Mouse (Mus musculus): ENCODE measurements at regions not wholly inside any gene's neighbourhood (a gene's known extent, or its start where the extent isn't known, plus 50 kb on each side); places are given as distances from the start of the nearest gene placed in this dataset.

DNA sequence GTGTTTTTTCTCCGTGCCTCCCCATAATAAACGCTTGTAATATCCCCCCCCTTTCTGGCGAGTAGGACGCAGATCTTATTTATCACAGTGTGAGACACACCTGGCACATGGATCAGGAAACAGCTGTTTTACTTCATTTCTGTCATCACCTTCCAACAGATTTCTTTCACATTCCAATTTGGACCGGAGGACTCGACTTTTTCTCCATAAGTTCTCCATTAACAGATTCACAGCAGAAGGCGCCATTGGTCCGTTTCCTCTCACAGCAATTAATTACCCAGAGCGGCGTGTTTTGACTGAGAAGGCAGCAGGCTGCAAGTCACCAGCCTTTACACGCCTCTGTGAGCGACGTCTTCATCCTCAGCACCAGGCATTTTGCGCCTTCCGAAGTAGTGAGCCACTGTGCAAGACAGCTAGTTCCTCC lies 258.1 kb upstream of the Nt5e start:
- no peak for DNase-seq (ENCODE audit: low spot score in 2 of 2)

DNA sequence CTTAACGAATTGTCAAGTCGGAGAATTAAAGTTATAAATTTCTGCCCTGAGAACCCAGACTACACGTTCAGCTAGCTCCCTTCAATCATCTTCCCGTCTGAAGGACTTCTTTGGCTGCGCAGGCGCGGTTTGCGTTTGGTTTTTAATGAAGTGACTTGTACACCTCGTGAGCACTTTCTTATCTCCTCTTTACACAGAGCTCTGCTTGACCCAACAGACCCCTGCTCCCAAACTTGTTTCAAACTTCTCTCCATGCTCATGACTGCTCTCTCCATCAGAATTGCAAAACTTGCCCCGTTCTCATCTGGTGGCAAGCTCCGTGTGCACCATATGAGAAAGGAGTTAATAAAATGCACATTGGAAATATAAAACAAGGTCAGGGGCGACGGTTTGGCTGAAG lies 257.2 kb upstream of the Nt5e start:
- DNase-seq (ENCODE audit: low spot score in 2 of 2), result no peak

DNA sequence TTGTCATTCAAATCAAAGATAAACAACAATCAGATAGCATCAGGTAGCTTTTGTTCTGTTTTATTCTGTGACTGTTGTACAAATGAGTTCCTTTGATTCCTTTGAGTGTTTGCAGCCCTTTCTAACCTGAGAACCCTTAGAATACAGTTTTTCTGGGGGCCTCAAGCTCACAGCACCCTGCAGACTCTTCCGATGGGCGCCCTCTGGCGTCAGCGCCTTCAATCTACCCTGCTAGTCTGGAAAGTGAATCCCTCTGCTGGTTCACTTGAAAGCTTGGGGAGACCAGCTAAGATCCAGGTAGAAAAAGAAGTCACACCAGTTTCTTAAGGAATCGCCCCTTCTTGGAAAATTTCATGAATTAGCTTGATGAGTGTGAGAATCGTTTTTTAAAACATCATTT lies 253.8 kb upstream of the Nt5e start:
- no peak for DNase-seq (ENCODE audit: low spot score in 2 of 2)

DNA sequence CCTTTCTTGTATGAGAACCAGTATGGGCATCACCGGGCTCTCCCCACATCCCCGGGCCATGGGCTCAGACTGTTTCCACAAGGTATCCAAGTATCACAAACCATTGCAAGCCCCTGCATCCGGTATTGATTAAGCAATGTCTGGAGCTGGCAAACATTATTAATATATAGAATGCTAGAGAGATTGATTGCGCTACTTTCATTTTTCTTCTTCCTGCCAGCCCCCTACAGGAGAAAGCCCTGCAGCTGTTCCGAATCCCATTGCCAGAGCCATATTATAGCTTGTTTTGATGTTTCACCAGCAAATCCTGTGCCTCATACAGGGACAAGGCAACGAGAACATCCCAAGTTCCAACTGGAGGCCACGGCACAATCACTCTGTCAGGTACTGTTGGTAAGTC lies 253.4 kb upstream of the Nt5e start:
- DNase-seq (ENCODE audit: low spot score in 2 of 2), result no peak

DNA sequence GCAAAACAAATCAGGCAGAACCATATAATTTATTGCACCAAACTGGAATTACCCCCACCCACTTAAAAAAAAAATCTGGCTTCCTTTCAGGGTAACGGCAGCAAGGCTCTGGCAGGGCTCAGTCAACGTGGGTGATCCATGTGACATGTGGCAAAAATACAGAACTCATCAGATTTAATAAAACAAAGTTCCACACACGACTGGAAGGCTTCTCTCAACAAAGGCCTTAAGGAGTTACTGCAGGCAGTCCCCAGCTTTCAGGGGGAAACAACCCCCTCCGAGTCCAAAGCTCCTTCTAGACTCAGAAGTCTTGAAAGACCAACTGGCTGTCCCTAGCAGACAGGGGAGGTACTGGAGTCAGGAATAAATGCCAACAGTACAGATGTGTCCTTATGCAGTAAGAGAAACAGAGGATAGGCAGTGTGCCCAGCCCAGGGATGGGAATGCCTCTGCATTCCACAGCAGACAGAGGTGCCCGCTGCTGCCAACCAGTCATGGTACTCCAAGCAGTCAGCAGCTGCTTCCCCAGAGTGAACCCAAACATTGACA lies 244.0 kb upstream of the Nt5e start:
- DNase-seq (ENCODE audit: low spot score in 2 of 2), result no peak

DNA sequence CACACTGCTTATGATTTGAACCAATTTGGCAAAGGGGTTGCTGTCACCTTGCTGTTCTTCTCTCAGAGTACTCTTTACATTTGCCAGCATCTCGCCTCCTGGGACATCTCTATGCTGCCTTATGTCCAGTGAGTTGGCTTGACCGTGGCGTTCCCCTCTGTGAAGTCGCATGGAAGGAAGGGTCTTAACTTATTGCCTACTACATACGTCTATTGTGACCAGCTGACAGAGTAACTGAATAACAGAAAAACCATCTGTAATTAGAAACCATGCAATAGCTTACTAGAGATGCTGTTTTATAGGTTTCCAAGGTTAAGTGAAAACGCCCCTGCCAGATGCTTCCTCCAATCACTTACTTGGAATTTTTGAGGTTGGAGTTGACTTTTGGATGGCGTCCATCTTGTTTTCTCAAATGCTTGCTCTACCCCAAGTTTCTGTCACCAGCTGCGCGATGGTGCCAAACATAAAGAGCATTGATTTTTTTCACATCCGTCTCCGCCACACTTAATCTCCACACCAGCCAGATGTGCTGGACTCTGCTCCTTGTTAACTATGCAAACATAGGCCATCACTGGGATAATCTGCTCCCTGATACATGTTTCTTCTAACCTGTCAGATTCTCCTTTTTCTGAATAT lies 241.7 kb upstream of the Nt5e start:
- no peak for DNase-seq (ENCODE audit: low spot score in 2 of 2)

DNA sequence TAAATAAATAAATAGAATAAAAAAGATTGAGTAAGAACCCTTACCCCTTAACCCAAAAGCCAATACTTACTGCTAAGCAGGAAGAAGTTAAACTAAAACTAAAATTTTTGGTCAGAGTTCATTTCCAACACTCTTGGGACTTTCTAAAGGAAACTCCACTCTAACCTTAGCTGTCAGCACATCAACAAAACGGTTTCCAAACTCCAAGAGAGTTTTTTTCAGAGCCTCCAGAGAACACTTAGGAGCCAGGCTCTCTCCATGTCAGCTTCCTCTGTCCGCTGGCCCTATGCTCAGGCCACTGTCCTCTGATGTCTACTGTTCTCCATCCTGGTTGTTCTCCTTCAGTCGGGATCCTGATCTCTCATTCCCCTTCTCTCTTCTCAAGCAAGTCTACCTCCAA lies 241.1 kb upstream of the Nt5e start:
- no peak for DNase-seq (ENCODE audit: low spot score in 2 of 2)

DNA sequence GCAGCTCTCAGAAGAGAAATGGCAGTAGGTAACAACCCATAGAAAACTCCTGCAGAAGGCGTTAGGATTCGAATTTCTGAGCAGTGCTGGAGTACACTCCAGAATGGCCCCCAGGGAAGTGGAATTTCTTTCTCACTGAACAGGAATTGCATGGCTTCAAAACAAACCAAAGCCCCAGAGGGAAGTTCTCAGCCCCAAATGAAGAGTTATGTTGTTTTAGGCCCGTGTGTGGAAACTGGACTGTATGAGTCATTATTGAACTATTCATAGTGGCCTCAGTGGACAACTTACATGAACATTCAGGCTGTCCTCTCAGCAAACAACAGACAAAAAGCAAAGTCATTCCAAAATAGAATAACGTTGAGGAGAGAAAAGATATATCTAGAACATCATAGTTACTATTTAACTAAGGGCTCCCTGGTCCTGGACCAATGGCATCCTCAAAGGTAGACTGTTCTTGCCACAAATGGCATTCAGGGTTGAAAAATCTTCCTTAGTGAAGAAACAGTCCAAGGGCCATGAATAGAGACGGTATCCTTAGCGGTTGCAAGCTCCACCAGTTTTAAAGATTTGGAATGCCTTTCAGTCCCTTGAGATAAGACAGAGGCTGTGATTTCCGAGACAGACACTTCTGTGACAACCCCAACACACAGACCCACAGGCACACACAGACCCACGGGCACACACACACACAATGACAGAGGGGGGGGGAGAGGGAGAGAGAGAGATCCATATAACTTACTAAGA lies 235.0 kb upstream of the Nt5e start:
- no peak for DNase-seq (ENCODE audit: low spot score in 2 of 2)

DNA sequence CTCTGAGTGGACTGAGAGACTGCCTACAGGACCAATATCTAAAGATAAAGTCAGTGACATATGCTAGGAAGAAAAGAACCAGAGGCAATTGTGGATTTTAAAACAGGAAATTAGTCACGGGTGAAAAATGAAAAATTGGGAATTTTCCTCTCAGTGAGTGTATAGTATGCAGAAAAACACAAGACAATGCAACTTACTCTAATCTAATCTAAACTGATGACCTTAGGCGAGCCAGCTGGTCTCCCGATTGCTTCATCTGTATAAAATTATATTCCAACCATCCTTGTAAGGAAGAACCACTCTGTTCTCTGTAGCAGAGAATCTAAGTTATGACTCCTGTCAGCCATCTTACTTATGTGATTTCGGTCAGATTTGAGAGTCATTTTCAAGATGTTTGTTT lies 234.4 kb upstream of the Nt5e start:
- no peak for DNase-seq (ENCODE audit: low spot score in 2 of 2)

DNA sequence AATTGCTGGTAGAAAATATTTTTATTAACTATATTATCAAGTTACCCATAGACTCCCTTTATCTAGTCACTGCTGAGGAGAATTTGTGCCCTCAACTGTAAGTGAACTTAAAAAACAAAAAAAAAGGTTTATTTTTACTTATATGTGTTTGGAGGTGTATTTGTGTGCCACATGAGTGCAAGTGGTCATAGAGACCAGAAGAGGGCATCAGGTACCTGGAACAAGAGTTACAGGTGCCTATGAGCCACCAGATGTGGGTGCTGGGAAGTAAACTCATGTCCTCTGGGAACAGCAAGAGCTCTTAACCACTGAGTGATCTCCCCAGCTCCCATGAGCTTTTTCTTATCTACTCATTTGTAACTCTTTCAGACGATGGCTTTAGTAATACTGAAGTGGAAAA lies 213.9 kb upstream of the Nt5e start:
- no peak for DNase-seq (ENCODE audit: low spot score in 2 of 2)

DNA sequence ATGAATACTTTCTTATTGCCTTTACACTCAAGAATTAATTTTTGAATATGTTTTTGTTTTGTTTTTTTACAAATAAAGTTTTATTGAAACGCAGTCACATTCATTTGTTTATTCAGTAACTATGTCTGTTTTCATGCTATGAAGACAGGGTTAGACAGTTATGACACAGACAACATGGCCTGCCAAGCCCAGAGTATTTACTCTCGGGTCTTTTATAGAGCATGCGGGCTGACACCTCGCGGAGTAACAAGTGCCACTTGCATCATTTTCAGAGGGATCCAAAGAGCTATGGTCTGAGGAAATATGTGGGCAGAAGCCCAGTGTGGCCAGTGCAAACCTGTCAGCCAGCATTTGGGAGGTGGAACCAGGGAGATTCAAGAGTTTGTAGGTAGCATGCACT lies 206.5 kb upstream of the Nt5e start:
- no peak for DNase-seq (ENCODE audit: low spot score in 2 of 2)

DNA sequence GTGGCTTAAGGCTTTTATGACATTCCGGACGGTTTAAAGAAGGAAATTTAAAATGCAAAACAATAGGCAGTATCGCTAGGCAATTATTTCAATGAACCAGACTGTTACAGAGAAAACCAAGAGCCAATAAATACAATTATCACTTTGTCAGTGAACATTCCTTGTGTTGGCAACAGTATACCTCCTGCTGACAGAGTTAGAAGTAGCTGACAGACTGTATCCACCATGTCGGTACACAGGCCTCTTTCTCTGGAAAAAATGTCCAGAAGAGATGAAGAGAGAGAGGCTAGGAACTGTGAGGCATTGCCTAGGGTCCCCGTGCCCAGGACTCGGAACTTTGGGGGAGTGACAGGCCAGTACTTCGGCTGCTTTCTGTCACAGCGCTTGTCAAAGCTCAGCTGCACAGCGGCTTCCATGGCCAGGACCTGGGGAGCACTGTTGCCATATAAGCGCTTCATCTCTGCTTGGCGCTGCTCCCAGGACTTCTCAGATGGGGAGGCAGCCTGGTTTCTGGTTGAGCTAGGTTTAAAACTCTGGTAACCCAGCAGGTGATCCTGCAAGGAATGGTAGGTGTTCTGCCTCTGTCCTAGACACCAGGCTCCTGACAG lies 205.9 kb upstream of the Nt5e start:
- DNase-seq (ENCODE audit: low spot score in 2 of 2), result no peak

DNA sequence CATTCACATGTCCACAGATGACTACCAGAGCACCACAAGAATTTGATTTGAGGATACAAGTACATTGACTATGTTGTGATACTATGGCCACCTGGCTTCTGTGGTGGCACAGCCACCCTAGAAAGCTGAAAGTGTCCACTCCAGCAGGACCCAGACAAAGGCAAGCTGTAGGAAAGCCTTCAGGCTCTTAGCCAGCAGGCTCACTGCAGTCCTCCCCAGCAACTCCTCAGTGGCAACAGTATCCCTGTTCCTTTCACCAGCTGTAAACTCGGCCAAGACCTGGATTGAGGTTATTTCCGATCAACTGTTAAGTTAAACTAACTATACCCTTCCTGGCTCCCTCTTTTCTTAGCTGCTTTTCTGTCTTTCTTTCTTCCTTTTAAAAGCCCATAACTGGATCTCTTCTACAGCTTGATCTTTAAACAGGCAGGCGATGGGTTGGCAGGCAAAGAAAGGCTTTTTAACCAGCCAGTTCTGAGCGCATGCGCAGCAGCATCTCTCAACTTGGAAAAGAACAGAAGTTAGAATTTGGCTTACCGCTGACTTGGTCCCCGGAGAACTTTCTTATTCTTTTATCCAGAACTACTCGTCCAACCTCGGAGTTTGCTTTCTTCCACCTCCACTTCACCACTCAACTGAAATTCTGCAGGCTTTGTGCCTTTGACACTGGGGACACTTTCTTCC lies 202.5 kb upstream of the Nt5e start:
- no peak for DNase-seq (ENCODE audit: low spot score in 2 of 2)

DNA sequence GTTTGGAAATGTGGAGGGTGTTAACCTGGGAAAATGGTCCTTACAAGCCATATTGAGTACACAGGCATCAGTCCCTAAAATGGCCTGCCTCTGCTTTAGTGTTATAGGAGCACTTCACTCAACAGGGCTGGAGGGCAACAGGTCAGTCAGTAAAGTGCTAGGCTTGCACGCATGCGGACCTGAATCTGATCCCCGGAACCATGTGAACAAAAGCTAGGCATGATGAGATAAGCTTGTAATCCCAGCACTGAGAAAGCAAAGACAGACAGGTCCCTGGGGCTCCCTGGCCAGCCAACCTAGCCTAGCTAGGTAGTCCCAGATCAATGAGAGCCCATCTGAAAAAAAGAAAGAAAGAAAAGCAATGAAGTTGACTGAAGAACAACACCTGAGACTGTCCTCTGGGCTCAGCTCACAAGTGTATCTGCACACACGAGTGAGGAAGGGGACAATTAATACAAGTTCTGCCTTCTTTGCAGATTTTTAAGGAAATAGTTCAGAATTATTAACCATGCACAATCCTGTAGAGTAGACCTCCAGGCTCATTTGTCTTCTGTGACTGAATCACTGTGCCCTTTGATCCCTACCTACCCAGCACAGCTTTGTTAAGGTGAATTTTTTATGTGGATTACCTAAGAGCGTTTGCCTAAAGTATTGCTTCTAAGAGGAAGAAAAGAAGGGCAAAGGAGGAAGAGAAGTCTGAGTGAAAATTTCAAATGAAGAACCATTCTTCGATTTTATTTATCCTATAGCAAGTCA lies 163.8 kb upstream of the Nt5e start:
- no peak for DNase-seq (ENCODE audit: low spot score in 2 of 2)

DNA sequence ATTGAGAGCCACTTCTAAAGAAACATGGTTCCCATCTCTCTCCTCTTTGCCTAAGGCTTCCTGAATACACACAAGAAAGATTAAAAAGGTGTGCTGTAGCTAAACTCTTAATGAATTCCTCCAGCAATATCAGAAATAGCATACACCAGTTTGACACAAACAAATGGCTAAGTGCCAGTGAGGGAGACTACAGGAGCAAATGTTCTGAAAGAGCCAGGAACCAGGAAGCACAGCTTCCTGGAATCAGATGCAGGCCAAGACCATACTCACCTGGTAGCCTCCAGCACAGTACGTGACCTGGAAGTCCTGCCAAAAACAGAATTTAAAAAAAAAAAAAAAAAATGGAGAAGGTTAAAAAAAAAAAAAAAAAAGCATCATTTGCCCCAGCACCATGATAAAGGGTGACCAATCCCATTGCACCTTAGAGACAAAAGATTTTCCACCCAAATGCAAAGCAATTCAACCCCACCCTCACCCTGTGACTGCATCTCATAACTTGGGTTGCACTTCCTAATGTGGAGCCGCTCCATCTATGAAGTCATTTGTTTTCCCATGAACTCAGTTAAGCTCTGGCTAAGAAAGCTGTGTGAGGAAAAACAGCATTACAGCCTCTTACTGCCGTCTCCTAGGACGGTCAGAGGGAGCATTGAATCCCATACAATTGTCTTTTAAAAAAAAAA lies 149.3 kb upstream of the Nt5e start:
- DNase-seq (ENCODE audit: low spot score in 2 of 2), result no peak

DNA sequence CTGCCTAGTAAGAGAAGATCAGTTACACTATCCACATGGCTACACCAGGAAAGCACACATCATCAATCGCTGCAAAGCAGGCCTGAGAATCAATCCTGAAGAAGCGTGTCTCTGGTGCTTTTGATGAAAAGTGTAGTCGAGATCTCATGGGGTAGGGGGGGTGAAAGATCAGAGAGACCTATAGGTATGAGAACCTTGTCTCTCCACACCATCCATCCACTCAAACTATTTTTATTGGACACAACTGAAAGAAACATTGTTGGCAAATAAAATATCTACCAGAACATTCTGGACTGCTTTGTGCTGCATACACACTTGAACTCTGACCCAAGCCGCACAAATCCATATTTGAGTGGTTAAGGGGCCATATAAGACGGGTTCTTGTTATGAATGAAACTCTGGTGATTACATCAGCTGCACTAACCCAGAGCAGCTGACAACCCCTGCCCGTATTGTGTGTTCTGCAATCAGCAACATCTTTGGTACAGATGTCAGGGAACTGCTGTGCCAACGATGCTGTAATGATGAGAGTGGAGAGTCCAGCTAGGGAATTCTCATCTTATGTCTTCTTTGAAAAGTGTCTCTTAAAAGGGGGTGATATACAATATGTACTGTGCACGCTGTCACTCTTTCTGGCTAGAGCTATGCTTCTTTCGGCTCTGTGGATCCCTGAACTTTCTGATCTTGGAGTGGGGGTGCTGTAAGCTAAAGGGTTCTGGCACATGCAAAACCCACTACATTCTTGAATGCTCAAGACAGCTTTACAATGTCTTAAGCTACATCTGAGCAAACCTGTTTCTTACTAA lies 145.6 kb upstream of the Nt5e start:
- DNase-seq (ENCODE audit: low spot score in 2 of 2), result no peak

DNA sequence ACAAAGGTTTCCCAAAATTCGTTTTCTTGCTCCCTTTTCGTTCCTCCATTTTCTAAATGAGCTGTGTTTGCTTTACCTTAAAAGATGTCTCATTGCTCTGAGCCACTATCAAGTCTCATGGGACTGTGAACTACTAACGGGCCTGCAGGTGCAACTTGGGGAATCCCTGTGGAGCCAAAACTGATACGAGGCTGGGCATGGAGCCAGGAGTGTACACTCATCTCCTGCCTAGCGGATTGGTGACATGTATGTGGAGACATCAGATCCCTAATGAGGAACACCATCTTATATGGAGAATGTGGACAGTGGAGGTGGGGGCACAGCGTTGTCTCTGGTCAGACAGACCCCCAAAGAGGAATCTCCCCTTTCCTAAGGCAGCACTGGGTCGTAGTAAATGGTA lies 119.6 kb upstream of the Nt5e start:
- DNase-seq (ENCODE audit: low spot score in 2 of 2), result no peak

DNA sequence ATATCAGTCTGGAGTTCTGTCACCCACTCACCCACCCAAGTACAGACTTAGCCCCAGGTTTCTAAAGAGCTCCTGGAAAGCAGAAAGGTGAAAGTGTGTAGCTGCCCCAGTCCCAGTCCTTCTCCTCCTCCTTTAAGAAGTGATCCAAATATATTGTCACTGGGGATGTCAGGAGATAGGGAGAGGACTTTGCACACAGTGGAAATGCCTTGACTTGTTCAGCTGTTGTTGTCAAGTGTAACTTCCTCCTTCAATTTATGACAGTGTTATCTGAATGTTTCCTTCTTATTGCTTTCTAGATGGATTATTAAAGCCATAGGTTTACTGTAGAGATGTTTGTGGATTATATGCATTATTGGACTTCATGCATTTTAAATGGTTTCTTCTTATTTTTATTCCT lies 119.0 kb upstream of the Nt5e start:
- no peak for DNase-seq (ENCODE audit: low spot score in 2 of 2)

DNA sequence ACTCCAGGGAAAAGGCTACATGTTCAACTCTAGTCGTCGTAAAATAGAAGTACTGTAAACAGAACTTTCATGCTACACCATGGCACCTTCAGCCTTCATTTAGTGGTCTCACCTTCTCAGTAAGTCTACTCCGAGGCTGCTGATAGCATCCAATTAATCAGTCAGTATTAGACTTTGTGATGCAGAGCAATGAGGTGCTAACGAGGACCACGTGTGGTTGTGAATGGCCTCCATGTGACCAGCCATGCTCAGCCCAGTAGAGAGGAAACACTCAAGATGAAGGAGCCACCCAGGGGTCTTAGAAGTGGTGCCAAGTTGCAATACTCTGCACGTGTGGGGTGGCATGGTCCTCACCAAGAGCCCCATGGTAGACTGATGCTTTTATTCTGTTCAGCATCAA lies 112.2 kb upstream of the Nt5e start:
- DNase-seq (ENCODE audit: low spot score in 2 of 2), result no peak

DNA sequence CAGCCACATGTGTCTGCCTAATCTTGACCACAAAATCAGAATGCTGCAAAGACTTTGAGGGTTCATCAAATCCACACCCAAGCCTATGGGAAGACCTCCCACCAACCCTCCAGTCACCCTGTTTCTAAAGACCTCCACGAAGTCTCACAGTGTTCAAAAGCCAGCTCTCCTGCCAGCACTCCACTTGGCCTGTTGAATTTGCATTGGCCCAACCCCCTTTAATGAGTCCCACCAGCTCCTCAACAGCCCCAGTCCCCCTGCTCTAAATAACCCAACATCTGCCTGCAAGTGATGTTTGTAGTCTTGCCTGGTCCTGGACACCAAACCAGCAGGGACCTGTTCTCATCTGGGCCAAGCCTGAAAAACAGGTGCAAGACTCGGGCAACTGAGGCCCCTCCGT lies 106.6 kb upstream of the Nt5e start:
- no peak for DNase-seq (ENCODE audit: low spot score in 2 of 2)

Data from thymus, postnatal 10 days (tissue).